Mouse (Mus musculus) brain, embryonic 14.5 days (tissue): ENCODE measurements at regions not wholly inside any gene's neighbourhood (a gene's known extent, or its start where the extent isn't known, plus 50 kb on each side); places are given as distances from the start of the nearest gene placed in this dataset.

ENCODE experiments used
- CTCF ChIP-seq: fragments of 200-500 bp; IDR thresholded peaks from 2 replicates; pipeline ENCODE4 v1.5.1; 2012; ENCODE audit warnings: inconsistent platforms, mild to moderate bottlenecking, moderate library complexity, borderline replicate concordance; ENCODE audit not compliant: insufficient read depth, insufficient read length; ENCODE audit errors: extremely low read depth
- POLR2A ChIP-seq: fragments of 200-500 bp; IDR thresholded peaks from 2 replicates; pipeline ENCODE4 v1.6.1; 2012; ENCODE audit warnings: mild to moderate bottlenecking, inconsistent platforms, borderline replicate concordance; ENCODE audit not compliant: poor library complexity, insufficient read depth, insufficient read length, severe bottlenecking; ENCODE audit errors: extremely low read depth

DNA sequence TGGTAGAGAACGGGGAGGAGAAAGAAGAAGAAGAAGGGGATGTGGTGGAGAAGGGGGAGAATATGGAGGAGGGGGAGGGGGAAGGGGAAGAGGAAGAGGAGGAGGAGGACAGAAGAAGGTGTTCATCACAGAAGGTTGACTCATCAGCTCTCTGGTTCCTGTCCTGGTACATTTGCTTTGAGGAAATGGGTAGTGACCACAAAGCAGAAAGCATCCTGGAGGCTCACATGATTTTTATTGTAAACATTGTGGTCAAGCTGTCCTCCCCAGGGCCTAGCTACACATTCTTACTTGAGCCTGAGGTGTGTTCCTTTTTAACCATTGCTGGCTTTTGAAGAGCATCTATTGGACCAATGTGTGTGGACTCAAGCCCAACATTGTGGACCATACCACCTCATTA is 865.8 kb downstream of the Tmem114 start:
- TF ChIP-seq POLR2A (no peak), CTCF (no peak)
